Mouse (Mus musculus) hematopoietic stem cell, adult 5-6 weeks (primary cell): Measurements from ENCODE around the gene Rgl2. TPM values are rescaled to one million over a fixed set of nuclear protein-coding genes. Genes with fewer than 3 reads are reported as not detected.
"Not testable (repeated sequence)": the region's sequence is repeated elsewhere in the genome, so short reads cannot be mapped to it uniquely, and the experiment has no call there.

Source experiments
- ATAC-seq, 2 experiments: fragments of 125-278 bp in 1 of 2; replicated peaks in 1 of 2; 2 replicates each; pipeline ENCODE4 v1.8.0; 2016 to 2017; ENCODE audit warnings: inconsistent platforms in 2 of 2, mild to moderate bottlenecking in 2 of 2, moderate number of reproducible peaks in 2 of 2, low read depth in 1 of 2, moderate TSS enrichment in 1 of 2; ENCODE audit not compliant: low FRiP score in 2 of 2, poor library complexity in 2 of 2, severe bottlenecking in 2 of 2, insufficient read depth in 1 of 2, low TSS enrichment in 1 of 2
- total RNA-seq: library from RNA; stranded (forward); fragments of 172-1452, 232-1000 nt; gene quantifications from 2 replicates; pipeline ENCODE4 v1.2.3, GENCODE M21; 2017

The Rgl2 gene
- total RNA-seq, 1 experiment from 2014 or later, result 36.6 TPM

- no peak for ATAC-seq
These were observed 48.7 kb downstream of the Rgl2 start for GRCm38 (mm10) chr17:33977861-33978557.

- ATAC-seq, result peak; percentile 91
These were observed 49.3 kb downstream of the Rgl2 start for GRCm38 (mm10) chr17:33978631-33979031.

- no peak for ATAC-seq
These were observed 50.2 kb downstream of the Rgl2 start for GRCm38 (mm10) chr17:33979512-33980050.

- no peak for ATAC-seq
These were observed 51.1 kb downstream of the Rgl2 start for GRCm38 (mm10) chr17:33980181-33981035.

- ATAC-seq, result peak; percentile 69 to 77
These were observed 52.0 kb downstream of the Rgl2 start for GRCm38 (mm10) chr17:33981192-33981909.

- not testable (repeated sequence) for ATAC-seq
These were observed 52.8 kb downstream of the Rgl2 start for GRCm38 (mm10) chr17:33982136-33982535.

Other genes starting within 250 kb of the Rgl2 start
- gene Hnrnpm, start 242.7 kb upstream of the Rgl2 start, total RNA-seq, result 275 and 543 TPM in 2 replicates
- gene March2, start 210.9 kb upstream of the Rgl2 start, total RNA-seq, result 20.5 and 28.7 TPM in 2 replicates
- 31.6 and 49.3 TPM in 2 replicates for gene Rab11b, start 169.0 kb upstream of the Rgl2 start, total RNA-seq
- gene Angptl4, start 147.7 kb upstream of the Rgl2 start, total RNA-seq, result 5.6 and 6.6 TPM in 2 replicates
- gene Kank3, start 119.0 kb upstream of the Rgl2 start, total RNA-seq, result 7.6 and 12.8 TPM in 2 replicates
- gene Rps28, start 105.0 kb upstream of the Rgl2 start, total RNA-seq, result 2,029 and 3,129 TPM in 2 replicates
- 123 and 126 TPM in 2 replicates for gene Ndufa7, start 105.0 kb upstream of the Rgl2 start, total RNA-seq
- 11.3 and 22.1 TPM in 2 replicates for gene Cd320, start 86.5 kb upstream of the Rgl2 start, total RNA-seq
- gene Gm7029, start 55.7 kb upstream of the Rgl2 start, total RNA-seq, result not detected in 2 replicates
- 24.7 and 37.6 TPM in 2 replicates for gene Kifc1, start 38.9 kb upstream of the Rgl2 start, total RNA-seq
- gene Platr17, start 24.4 kb upstream of the Rgl2 start, total RNA-seq, result 3.3 and 4.4 TPM in 2 replicates
- 26.5 and 27.7 TPM in 2 replicates for gene Daxx, start 20.1 kb upstream of the Rgl2 start, total RNA-seq
- gene Tapbp, start 13.6 kb upstream of the Rgl2 start, total RNA-seq, result 71.1 and 79.8 TPM in 2 replicates
- 20.4 and 21.4 TPM in 2 replicates for gene Zbtb22, start 13.6 kb upstream of the Rgl2 start, total RNA-seq
- gene Pfdn6, start 10.8 kb downstream of the Rgl2 start, total RNA-seq, result 89.1 and 115 TPM in 2 replicates
- 34.8 and 57.1 TPM in 2 replicates for gene Wdr46, start 11.1 kb downstream of the Rgl2 start, total RNA-seq
- 3.1 and 7.3 TPM in 2 replicates for gene B3galt4, start 21.9 kb downstream of the Rgl2 start, total RNA-seq
- gene Vps52, start 26.3 kb downstream of the Rgl2 start, total RNA-seq, result 18.1 and 19.1 TPM in 2 replicates
- 1,150 and 1,883 TPM in 2 replicates for gene Rps18, start 26.5 kb downstream of the Rgl2 start, total RNA-seq
- 1,467 and 1,957 TPM in 2 replicates for gene H2-K1, start 70.8 kb downstream of the Rgl2 start, total RNA-seq
- 10.6 and 15.7 TPM in 2 replicates for gene Ring1, start 95.1 kb downstream of the Rgl2 start, total RNA-seq
- 81.8 and 89.3 TPM in 2 replicates for gene H2-Ke6, start 98.5 kb downstream of the Rgl2 start, total RNA-seq
- 60.8 and 96.9 TPM in 2 replicates for gene Slc39a7, start 102.1 kb downstream of the Rgl2 start, total RNA-seq
- gene Rxrb, start 102.3 kb downstream of the Rgl2 start, total RNA-seq, result 41.2 and 51.3 TPM in 2 replicates
- 2.4 and 2.9 TPM in 2 replicates for gene Col11a2, start 109.9 kb downstream of the Rgl2 start, total RNA-seq
- 9.2 and 16.9 TPM in 2 replicates for gene H2-Oa, start 162.8 kb downstream of the Rgl2 start, total RNA-seq
- gene H2-DMa, start 190.0 kb downstream of the Rgl2 start, total RNA-seq, result 88.1 and 135 TPM in 2 replicates
- 348 and 418 TPM in 2 replicates for gene Brd2, start 193.1 kb downstream of the Rgl2 start, total RNA-seq
- gene H2-DMb2, start 213.8 kb downstream of the Rgl2 start, total RNA-seq, result 4.6 and 6.4 TPM in 2 replicates
- gene H2-DMb1, start 223.5 kb downstream of the Rgl2 start, total RNA-seq, result 51.5 and 55.9 TPM in 2 replicates